Mouse (Mus musculus) olfactory bulb, adult 2 months (tissue): ENCODE data around the gene Gipr.

Experiments used
- CTCF ChIP-seq: fragments of 200-500 bp; IDR thresholded peaks from 2 replicates; pipeline ENCODE4 v1.5.1; 2012; ENCODE audit warnings: low read depth, mild to moderate bottlenecking, low read length, moderate library complexity; ENCODE audit not compliant: insufficient read depth
- POLR2A ChIP-seq: fragments of 200-500 bp; IDR thresholded peaks from 2 replicates; pipeline ENCODE4 v1.6.1; 2012; ENCODE audit warnings: mild to moderate bottlenecking, low read depth, low read length, moderate library complexity; ENCODE audit not compliant: insufficient read depth

DNA sequence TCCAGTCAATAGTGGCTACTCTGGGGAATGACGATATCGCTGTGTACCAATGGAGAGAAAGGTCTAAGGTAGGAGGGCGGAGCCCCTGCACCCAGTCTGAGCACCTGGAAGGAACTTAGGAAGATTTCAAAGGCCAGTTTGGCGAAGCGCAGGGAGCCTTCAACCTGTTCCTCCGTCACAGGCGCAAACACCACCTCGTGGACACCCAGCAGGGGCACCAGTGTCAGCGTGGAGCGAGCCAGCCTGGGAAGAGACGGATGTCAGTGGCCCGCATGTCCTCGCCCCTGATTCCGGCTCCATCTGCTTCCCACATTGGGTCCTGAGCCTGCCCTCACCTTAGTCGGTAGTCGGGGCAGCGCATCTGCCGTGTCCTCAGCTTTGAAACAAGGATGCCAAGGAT lies 6.5 kb downstream of the Gipr start:
- TF ChIP-seq CTCF (no peak), POLR2A (no peak)
